Mouse (Mus musculus) Patski (cell line): ENCODE results near the gene Gm4858. TPM values are rescaled to one million over a fixed set of nuclear protein-coding genes. Genes with fewer than 3 reads are reported as not detected.

Source experiments
- ATAC-seq: fragments of 100-300 bp; one replicate; pipeline ENCODE4 v1.8.0; 2021
- CTCF ChIA-PET: fragments of 350-600 bp; sonication (Branson Sonifier 250); formaldehyde crosslinking; loops from one replicate; lab custom pipeline; 2022; ENCODE audit warnings: inconsistent platforms; lab: Charles Lee
- POLR2A ChIA-PET: fragments of 350-600 bp; sonication (Branson Sonifier 250); formaldehyde crosslinking; loops from one replicate; lab custom pipeline; 2022; ENCODE audit warnings: antibody characterized with exemption, inconsistent platforms; lab: Charles Lee
- DNase-seq: peaks from one replicate; pipeline ENCODE4 v3.0.0-alpha.2; 2011; ENCODE audit warnings: low read depth, low spot score
- H3K27me3 ChIP-seq: fragments of 371-371 bp; one replicate; pipeline ENCODE4 v1.5.1; 2021
- CTCF ChIP-seq: fragments of 100-300 bp; IDR thresholded peaks from one replicate; pipeline ENCODE4 v1.5.1; 2021
- in situ Hi-C: fragments of 300-500 bp; cut with MboI; formaldehyde crosslinking; loops from 3 replicates; pipeline ENCODE4 v1.11.1; 2018; ENCODE audit warnings: low pct_unique_long_range_greater_than_20kb, mixed read lengths
- polyA plus RNA-seq: library from polyadenylated mRNA; unstranded; gene quantifications from one replicate; pipeline ENCODE4 v1.2.3, GENCODE M21; 2021

Gene Gm4858
- polyA plus RNA-seq, 1 experiment from 2014 or later = not detected

DNA sequence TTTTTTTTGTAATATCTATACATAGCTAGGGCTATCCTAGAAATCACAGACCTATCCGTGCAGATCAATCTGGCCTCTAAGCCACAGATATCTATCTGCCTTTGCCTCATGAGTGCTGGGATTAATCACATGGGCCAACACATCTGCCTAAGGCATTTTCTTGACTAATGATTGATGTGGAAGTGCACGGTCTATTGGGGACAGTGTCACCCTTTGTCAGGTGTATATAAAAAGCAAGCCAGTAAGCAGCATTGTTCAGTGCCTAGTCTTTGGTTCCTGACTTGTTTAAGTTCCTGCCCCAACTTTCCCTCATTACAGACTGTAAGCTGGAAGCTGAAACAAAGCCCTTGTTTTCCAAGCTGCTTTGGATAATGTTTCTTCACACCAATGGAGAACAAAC is 27.8 kb downstream of the Gm4858 start:
- H3K27me3 ChIP-seq = peaks cover 30% of the 10 kb centered on the region
- DNase-seq (no peak), ATAC-seq (no peak)
- ChIA-PET CTCF (no interaction called here), POLR2A (no interaction called here)
- in situ Hi-C loops = loop anchor here (25.0 kb wide), 1 partner anchor 716 kb away; no protein-coding TSS in a partner anchor
- TF ChIP-seq CTCF = no peak

DNA sequence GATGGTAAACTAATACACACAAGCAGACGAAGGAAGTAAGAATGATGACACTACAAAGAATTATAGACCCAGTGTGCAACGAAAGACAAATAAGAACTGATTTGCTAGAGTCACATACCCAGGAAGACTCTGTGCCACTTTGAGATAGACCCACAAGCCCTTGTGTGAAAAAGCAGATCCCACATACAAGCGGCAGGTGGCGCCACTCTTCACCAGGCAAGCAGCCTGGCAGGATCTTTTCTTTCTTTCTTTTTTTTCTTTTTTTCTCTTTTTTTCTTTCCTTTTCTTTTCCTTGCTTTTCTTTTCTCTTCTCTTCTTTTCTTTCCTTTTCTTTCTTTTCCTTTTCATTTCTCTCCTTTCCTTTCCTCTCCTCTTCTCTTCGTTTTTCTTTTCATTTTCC is 43.0 kb downstream of the Gm4858 start:
- ATAC-seq (no peak), DNase-seq (no peak)
- peaks cover 19% of the 10 kb centered on the region for H3K27me3 ChIP-seq
- peak; percentile 83 for TF ChIP-seq CTCF
- in situ Hi-C loops = loop anchor here (5.0 kb wide), 1 partner anchor 381 kb away; no protein-coding TSS in a partner anchor
- CTCF ChIA-PET = no interaction called here
- POLR2A ChIA-PET = no interaction called here

DNA sequence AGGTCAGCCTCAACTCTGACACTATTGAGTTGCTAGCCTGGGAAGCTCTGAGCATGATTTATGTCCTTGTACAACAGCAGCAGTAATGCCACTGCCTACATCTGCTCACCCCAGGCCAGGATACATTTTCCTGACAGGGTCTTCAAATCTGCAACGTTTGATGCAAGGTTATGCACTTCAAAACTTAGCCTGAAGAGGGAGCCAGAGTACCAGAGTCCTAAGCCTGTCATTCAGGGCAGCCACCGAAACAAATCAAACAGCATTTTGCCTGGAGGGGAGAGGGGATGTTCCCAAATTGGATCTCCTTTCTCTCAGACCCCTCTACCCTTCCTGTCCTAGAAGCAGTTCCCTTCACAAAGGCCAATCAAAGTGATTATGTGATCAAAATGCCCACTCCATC is 45.9 kb downstream of the Gm4858 start:
- peaks cover 22% of the 10 kb centered on the region for H3K27me3 ChIP-seq
- ATAC-seq (peak; percentile 42), DNase-seq (no peak)
- ChIA-PET CTCF (interaction anchor here (0.8 to 1.4 kb wide), 5 partner anchors 13 to 247 kb away, joined by 3 to 5 read pairs (median 4); no protein-coding TSS in a partner anchor), POLR2A (no interaction called here)
- in situ Hi-C loops = loop anchor here (5.0 kb wide), 1 partner anchor 378 kb away; no protein-coding TSS in a partner anchor
- TF ChIP-seq CTCF = peak; percentile 91

DNA sequence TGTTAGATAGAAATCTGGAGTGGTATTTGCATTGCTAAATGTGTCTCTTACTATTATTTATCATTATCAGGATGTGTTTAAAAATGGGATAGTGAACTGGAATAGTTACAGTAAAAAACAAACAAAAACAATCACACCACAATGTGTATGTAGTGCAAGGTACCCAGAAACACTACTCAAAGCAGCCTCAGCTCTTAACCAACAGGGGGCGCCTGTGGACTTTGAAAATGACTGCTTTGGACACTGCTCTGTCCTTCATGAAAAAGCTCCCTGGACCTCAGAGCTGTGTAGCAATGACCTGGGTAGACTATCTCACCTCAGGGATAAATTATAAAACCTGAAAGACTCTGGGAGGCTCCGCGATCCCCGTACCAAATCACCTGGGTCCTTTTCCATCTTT is 50.5 kb downstream of the Gm4858 start:
- no peak for DNase-seq
- TF ChIP-seq CTCF = peak; percentile 75
- ChIA-PET POLR2A (no interaction called here), CTCF (interaction anchor here (0.6 to 2.2 kb wide), 5 partner anchors 11 to 488 kb away, joined by 3 to 8 read pairs (median 3); no protein-coding TSS in a partner anchor)
- H3K27me3 ChIP-seq = peaks cover 24% of the 10 kb centered on the region
- ATAC-seq = no peak
- in situ Hi-C loops = no loop called here

Other genes starting within 250 kb of the Gm4858 start
- gene Kprp, start 241.6 kb upstream of the Gm4858 start, polyA plus RNA-seq = not detected
- gene Lce1l, start 217.5 kb upstream of the Gm4858 start, polyA plus RNA-seq = not detected
- gene 2310050C09Rik, start 198.6 kb upstream of the Gm4858 start, polyA plus RNA-seq = not detected
- gene Lce3a, start 142.6 kb upstream of the Gm4858 start, polyA plus RNA-seq = 0.54 TPM
- gene Lce3b, start 135.8 kb upstream of the Gm4858 start, polyA plus RNA-seq = not detected
- 2.1 TPM for gene Lce3c, start 124.3 kb upstream of the Gm4858 start, polyA plus RNA-seq
- gene Lce3d, start 111.4 kb upstream of the Gm4858 start, polyA plus RNA-seq = 1.1 TPM
- gene Lce3e, start 101.8 kb upstream of the Gm4858 start, polyA plus RNA-seq = not detected
- not detected for gene Lce3f, start 76.6 kb upstream of the Gm4858 start, polyA plus RNA-seq
- 0.31 TPM for gene Crct1, start 53.1 kb upstream of the Gm4858 start, polyA plus RNA-seq
- gene Lce1m, start 49.8 kb upstream of the Gm4858 start, polyA plus RNA-seq = not detected
- gene Crnn, start 76.0 kb downstream of the Gm4858 start, polyA plus RNA-seq = not detected
- 0.01 TPM for gene Flg2, start 128.5 kb downstream of the Gm4858 start, polyA plus RNA-seq
- not detected for gene Flg, start 204.7 kb downstream of the Gm4858 start, polyA plus RNA-seq